Mouse (Mus musculus) myocyte (in vitro differentiated cells): Measurements from ENCODE around the gene Efcc1. TPM values are rescaled to one million over a fixed set of nuclear protein-coding genes. Genes with fewer than 3 reads are reported as not detected.

Experiments
- H3K27me3 ChIP-seq: one replicate; pipeline ENCODE4 v1.6.1; 2011; ENCODE audit not compliant: control insufficient read depth, insufficient read depth, insufficient read length
- H3K36me3 ChIP-seq: one replicate; pipeline ENCODE4 v1.6.1; 2011; ENCODE audit not compliant: control insufficient read depth, insufficient read depth
- H3K4me2 ChIP-seq: one replicate; pipeline ENCODE4 v1.6.1; 2011; ENCODE audit warnings: low read depth, control low read depth
- H3K4me3 ChIP-seq: one replicate; pipeline ENCODE4 v1.5.1; 2011; ENCODE audit warnings: mild to moderate bottlenecking, control low read depth, moderate library complexity
- H3K79me2 ChIP-seq: one replicate; pipeline ENCODE4 v1.6.1; 2011; ENCODE audit not compliant: control insufficient read depth, insufficient read depth
- H3ac ChIP-seq: one replicate; pipeline ENCODE4 v1.6.1; 2011; ENCODE audit not compliant: control insufficient read depth, insufficient read length
- CEBPB ChIP-seq: IDR thresholded peaks from 2 replicates; pipeline ENCODE4 v1.6.1; 2011; ENCODE audit warnings: mild to moderate bottlenecking, moderate library complexity; ENCODE audit not compliant: poor library complexity, insufficient read depth, severe bottlenecking
- E2F4 ChIP-seq: IDR thresholded peaks from one replicate; pipeline ENCODE4 v1.6.1; 2011; ENCODE audit warnings: mild to moderate bottlenecking, control low read depth, moderate library complexity; ENCODE audit not compliant: insufficient read depth
- MAX ChIP-seq: IDR thresholded peaks from one replicate; pipeline ENCODE4 v1.6.1; 2011; ENCODE audit warnings: low read depth, mild to moderate bottlenecking, control low read depth
- MYOD1 ChIP-seq, 3 experiments: IDR thresholded peaks; one replicate each; pipeline ENCODE4 v1.6.1; 2011; ENCODE audit warnings: control low read depth in 2 of 3, low read depth in 2 of 3, mild to moderate bottlenecking in 2 of 3, moderate library complexity in 1 of 3; ENCODE audit not compliant: insufficient read length in 2 of 3, control insufficient read depth in 1 of 3
- MYOG ChIP-seq, 3 experiments: IDR thresholded peaks; one replicate each; pipeline ENCODE4 v1.6.1; 2011; ENCODE audit warnings: control low read depth in 2 of 3, low read depth in 2 of 3, mild to moderate bottlenecking in 2 of 3; ENCODE audit not compliant: insufficient read length in 2 of 3, control insufficient read depth in 1 of 3, insufficient read depth in 1 of 3
- POLR2A ChIP-seq: IDR thresholded peaks from one replicate; pipeline ENCODE4 v1.6.1; 2011; ENCODE audit warnings: low read depth, mild to moderate bottlenecking, control low read depth, moderate library complexity; ENCODE audit not compliant: insufficient read length
- POLR2AphosphoS2 ChIP-seq: IDR thresholded peaks from one replicate; pipeline ENCODE4 v1.6.1; 2011; ENCODE audit warnings: low read depth, control low read depth; ENCODE audit not compliant: insufficient read length
- REST ChIP-seq: IDR thresholded peaks from one replicate; pipeline ENCODE4 v1.6.1; 2011; ENCODE audit warnings: mild to moderate bottlenecking, control low read depth, moderate library complexity; ENCODE audit not compliant: insufficient read depth, insufficient read length
- SRF ChIP-seq: IDR thresholded peaks from one replicate; pipeline ENCODE4 v1.6.1; 2011; ENCODE audit warnings: low read depth; ENCODE audit not compliant: control insufficient read depth, insufficient read length
- TCF12 ChIP-seq: IDR thresholded peaks from one replicate; pipeline ENCODE4 v1.6.1; 2011; ENCODE audit warnings: mild to moderate bottlenecking, control low read depth; ENCODE audit not compliant: poor library complexity, insufficient read depth, severe bottlenecking
- TCF3 ChIP-seq: IDR thresholded peaks from one replicate; pipeline ENCODE4 v1.6.1; 2011; ENCODE audit warnings: low read depth, control low read depth; ENCODE audit not compliant: insufficient read length
- USF1 ChIP-seq: IDR thresholded peaks from one replicate; pipeline ENCODE4 v1.6.1; 2011; ENCODE audit warnings: low read depth, mild to moderate bottlenecking, control low read depth, moderate library complexity
- polyA plus RNA-seq: library from polyadenylated mRNA; unstranded; fragments of >200 nt; fragmentation: generic; extraction: Trizol; gene quantifications from one replicate; pipeline ENCODE4 v1.2.1, GENCODE M21; 2012; ENCODE audit warnings: missing spikeins

Efcc1 gene
- polyA plus RNA-seq, 1 experiment = 0.04 TPM

DNA sequence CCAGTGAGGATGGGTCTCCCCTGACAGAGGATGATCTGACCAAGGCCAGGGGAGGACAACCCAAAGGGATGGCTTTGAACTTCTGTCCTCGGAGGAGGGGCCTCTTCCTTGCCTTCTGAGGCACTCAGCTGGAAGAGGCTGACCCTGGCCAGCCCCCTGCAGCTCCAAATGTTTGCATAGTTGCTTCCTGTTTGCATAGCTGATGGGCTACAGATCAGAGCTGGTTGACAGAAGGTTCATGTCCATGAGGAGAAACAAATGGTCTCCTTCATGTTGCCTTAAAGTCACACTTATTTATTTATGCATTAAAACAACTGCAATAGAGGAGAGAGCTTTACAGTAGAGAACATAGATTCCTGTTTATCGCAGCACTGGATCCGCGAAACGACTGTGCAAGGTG, 3.5 kb downstream of the Efcc1 start:
- TF ChIP-seq SRF (no peak), REST (no peak), USF1 (no peak), POLR2A (no peak), TCF3 (no peak), POLR2AphosphoS2 (no peak), MYOG (IDR thresholded peaks at IDR 0.05; ENCODE audit: control insufficient read depth in 1 of 3, insufficient read depth in 1 of 3, insufficient read length in 2 of 3, low read depth in 2 of 3) (no peak), E2F4 (no peak), MAX (no peak), MYOD1 (IDR thresholded peaks at IDR 0.05; ENCODE audit: control insufficient read depth in 1 of 3, insufficient read length in 2 of 3, low read depth in 2 of 3) (no peak), TCF12 (no peak), CEBPB (no peak)
- Histone ChIP-seq H3K4me3 (no peak overlapping the region), H3ac (no peak overlapping the region), H3K27me3 (peaks cover 37% of the 10 kb centered on the region), H3K36me3 (no peaks in the 10 kb centered on the region), H3K79me2 (no peaks in the 10 kb centered on the region), H3K4me2 (no peak overlapping the region)

DNA sequence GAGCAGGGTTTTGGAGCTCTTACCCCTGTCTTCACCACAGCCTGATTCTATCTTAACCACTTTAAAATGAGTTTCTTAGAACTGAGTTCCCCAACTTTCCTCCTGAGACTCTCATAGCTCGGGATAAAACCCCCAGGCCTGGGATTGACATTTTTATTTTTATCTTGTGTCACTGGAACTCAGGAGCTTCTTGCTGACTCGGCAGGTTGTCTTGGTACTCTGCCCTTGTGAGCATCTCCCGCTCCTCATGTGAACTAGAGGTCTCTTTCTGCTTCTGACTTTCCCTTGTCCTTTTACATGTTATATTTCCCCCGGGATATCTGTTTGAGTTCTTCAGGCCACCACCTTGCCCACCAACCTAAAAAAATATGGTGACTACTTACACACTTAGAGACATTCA, 6.3 kb downstream of the Efcc1 start:
- no peaks in the 10 kb centered on the region for H3K36me3 ChIP-seq
- no peak overlapping the region for H3K4me2 ChIP-seq
- no peak overlapping the region for H3ac ChIP-seq
- no peak overlapping the region for H3K4me3 ChIP-seq
- H3K27me3 ChIP-seq = peaks cover 16% of the 10 kb centered on the region
- TF ChIP-seq POLR2A (no peak), MYOG (IDR thresholded peaks at IDR 0.05; ENCODE audit: control insufficient read depth in 1 of 3, insufficient read depth in 1 of 3, insufficient read length in 2 of 3, low read depth in 2 of 3) (no peak), POLR2AphosphoS2 (no peak), CEBPB (no peak), MYOD1 (IDR thresholded peaks at IDR 0.05; ENCODE audit: control insufficient read depth in 1 of 3, insufficient read length in 2 of 3, low read depth in 2 of 3) (no peak), TCF12 (no peak), REST (no peak)
- no peaks in the 10 kb centered on the region for H3K79me2 ChIP-seq

DNA sequence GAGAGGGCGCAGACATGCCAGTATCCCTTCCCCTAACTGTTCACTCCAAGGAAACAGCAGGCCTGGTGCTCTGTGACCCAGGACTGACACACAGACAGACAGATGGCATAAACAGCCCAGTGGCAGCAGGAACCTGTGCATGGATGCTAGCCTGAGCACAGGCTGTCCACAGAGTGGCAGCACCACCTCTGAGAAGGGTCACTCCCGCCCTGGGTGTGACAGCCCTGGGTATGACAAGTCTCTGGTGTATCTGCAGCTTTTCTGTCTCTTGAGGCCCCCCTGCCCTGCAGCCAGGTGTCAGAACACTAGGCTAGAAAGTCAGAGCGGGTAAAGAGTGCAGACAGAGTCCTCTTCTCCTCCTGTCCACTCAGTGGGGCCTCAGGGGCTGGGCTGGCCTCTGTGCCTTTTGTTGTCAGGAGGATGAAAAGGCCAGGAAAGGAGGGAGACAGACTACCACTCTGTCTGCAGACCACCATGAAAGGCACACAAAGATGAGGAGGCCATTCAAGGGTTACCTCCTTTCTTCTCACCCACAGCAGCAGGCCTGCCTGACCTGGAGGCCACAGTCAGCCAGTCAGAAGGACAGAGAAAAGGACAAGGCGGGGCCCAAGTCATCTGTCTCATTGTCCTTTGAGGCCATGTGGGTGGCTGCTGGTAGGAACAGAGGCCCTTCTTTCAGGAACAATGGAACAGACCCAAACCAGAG, 7.4 kb downstream of the Efcc1 start:
- no peak for TF ChIP-seq POLR2AphosphoS2
- TF ChIP-seq E2F4 = no peak
- no peak for TF ChIP-seq TCF12
- H3ac ChIP-seq = no peak overlapping the region
- H3K4me2 ChIP-seq = no peak overlapping the region

DNA sequence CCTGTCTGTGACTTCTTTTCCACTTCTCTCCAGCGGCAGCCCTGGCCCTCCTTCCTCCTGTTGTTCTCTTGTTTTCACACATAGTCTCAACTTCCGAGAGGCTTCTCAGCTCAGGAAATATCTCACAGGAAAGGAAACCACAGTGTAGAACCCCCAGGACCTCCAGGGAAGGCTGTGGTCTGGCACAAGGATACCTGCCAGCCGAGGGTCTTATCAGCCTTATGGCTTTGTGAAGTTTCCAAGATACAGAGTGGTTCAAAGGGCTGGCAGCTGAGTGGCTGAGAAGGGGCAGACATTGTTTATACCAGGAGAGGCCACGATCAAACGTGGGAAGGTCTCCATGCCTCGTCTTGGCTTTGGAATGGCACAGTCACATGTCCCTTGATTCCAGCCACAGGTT, 9.2 kb downstream of the Efcc1 start:
- no peaks in the 10 kb centered on the region for H3K79me2 ChIP-seq
- TF ChIP-seq POLR2A (no peak), REST (no peak), CEBPB (no peak), MYOD1 (IDR thresholded peaks at IDR 0.05; ENCODE audit: control insufficient read depth in 1 of 3, insufficient read length in 2 of 3, low read depth in 2 of 3) (no peak), E2F4 (no peak), TCF12 (no peak), SRF (no peak), MYOG (IDR thresholded peaks at IDR 0.05; ENCODE audit: control insufficient read depth in 1 of 3, insufficient read depth in 1 of 3, insufficient read length in 2 of 3, low read depth in 2 of 3) (no peak)

More for the DNA sequence above, 7.4 kb downstream of the Efcc1 start:
- Histone ChIP-seq H3K4me3 (no peak overlapping the region), H3K36me3 (no peaks in the 10 kb centered on the region), H3K79me2 (no peaks in the 10 kb centered on the region), H3K27me3 (peaks cover 5% of the 10 kb centered on the region)

DNA sequence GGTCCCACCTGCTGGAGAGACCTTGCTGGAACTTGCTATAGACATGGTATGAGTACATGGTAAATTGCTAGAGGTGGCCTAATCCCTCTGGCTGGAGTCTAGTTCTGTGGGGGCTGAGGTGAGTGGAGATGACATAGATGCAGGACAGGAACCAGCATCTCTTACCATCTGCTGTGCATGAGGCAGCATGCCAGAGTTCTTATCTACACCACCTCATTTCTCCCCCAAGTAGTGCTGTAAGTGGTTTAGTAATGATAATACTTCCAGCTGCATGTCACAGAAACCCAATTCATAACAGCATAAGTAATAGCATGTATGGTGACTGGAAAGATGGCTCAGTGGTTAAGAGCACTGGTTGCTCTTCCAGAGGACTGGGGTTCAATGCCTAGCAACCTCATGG, 9.8 kb downstream of the Efcc1 start:
- Histone ChIP-seq H3K27me3 (peaks cover 3% of the 10 kb centered on the region), H3K4me2 (no peak overlapping the region), H3K4me3 (no peak overlapping the region), H3K36me3 (no peaks in the 10 kb centered on the region), H3ac (no peak overlapping the region), H3K79me2 (no peaks in the 10 kb centered on the region)
- TF ChIP-seq MYOG (IDR thresholded peaks at IDR 0.05; ENCODE audit: control insufficient read depth in 1 of 3, insufficient read depth in 1 of 3, insufficient read length in 2 of 3, low read depth in 2 of 3) = no peak
- TF ChIP-seq CEBPB = no peak
- no peak for TF ChIP-seq TCF12
- TF ChIP-seq POLR2AphosphoS2 = no peak
- no peak for TF ChIP-seq REST
- no peak for TF ChIP-seq MYOD1 (IDR thresholded peaks at IDR 0.05; ENCODE audit: control insufficient read depth in 1 of 3, insufficient read length in 2 of 3, low read depth in 2 of 3)
- no peak for TF ChIP-seq SRF

More for the DNA sequence above, 9.2 kb downstream of the Efcc1 start:
- no peaks in the 10 kb centered on the region for H3K36me3 ChIP-seq
- no peak overlapping the region for H3ac ChIP-seq
- no peak overlapping the region for H3K4me2 ChIP-seq
- peaks cover 3% of the 10 kb centered on the region for H3K27me3 ChIP-seq
- no peak overlapping the region for H3K4me3 ChIP-seq
